Mouse (Mus musculus): ENCODE results near the gene Apbb1. TPM values are rescaled to one million over a fixed set of nuclear protein-coding genes. Genes with fewer than 3 reads are reported as not detected.

The Apbb1 gene
- polyA plus RNA-seq, 1 experiment from 2014 or later, result 36.6 TPM

- Histone ChIP-seq H3K27ac (no peak overlapping the region), H3K27me3 (replicated peaks) (no peaks in the 10 kb centered on the region), H3K4me1 (replicated peaks) (no peaks in the 10 kb centered on the region), H3K9me3 (no peaks in the 10 kb centered on the region), H3K36me3 (no peaks in the 10 kb centered on the region), H3K4me3 (replicated peaks) (no peak overlapping the region), H3K4me2 (replicated peaks) (no peak overlapping the region), H3K9ac (no peak overlapping the region)
- WGBS, result 6% methylated on average over 5 of the region's 5 CpGs
- ATAC-seq, result peak; percentile 70
These were observed 66.3 kb downstream of the Apbb1 start for GRCm38 (mm10) chr7:105515178-105515577.

GRCm38 (mm10) chr7:105514561-105514960, 66.9 kb downstream of the Apbb1 start:
- Histone ChIP-seq H3K4me1 (replicated peaks) (no peaks in the 10 kb centered on the region), H3K9ac (no peak overlapping the region), H3K27me3 (replicated peaks) (no peaks in the 10 kb centered on the region), H3K4me2 (replicated peaks) (no peak overlapping the region), H3K9me3 (no peaks in the 10 kb centered on the region), H3K27ac (no peak overlapping the region), H3K4me3 (replicated peaks) (no peak overlapping the region), H3K36me3 (no peaks in the 10 kb centered on the region)
- 36% methylated on average over 5 of the region's 5 CpGs for WGBS
- no peak for ATAC-seq

- no peaks in the 10 kb centered on the region for H3K36me3 ChIP-seq
- H3K4me3 ChIP-seq (replicated peaks), result no peak overlapping the region
- H3K27me3 ChIP-seq (replicated peaks), result no peaks in the 10 kb centered on the region
- H3K4me1 ChIP-seq (replicated peaks), result no peaks in the 10 kb centered on the region
- no peak overlapping the region for H3K27ac ChIP-seq
- no peak overlapping the region for H3K4me2 ChIP-seq (replicated peaks)
- WGBS, result 52% methylated on average over 5 of the region's 5 CpGs
- no peak for ATAC-seq
- no peaks in the 10 kb centered on the region for H3K9me3 ChIP-seq
- H3K9ac ChIP-seq, result no peak overlapping the region
These were observed 67.6 kb downstream of the Apbb1 start for GRCm38 (mm10) chr7:105513845-105514291.

GRCm38 (mm10) chr7:105510143-105510542, 71.3 kb downstream of the Apbb1 start:
- Histone ChIP-seq H3K27ac (no peak overlapping the region), H3K9ac (no peak overlapping the region)
- WGBS, result 81% methylated on average over 5 of the region's 5 CpGs

More at GRCm38 (mm10) chr7:105510143-105510542, 71.3 kb downstream of the Apbb1 start:
- Histone ChIP-seq H3K4me2 (replicated peaks) (no peak overlapping the region), H3K27me3 (replicated peaks) (no peaks in the 10 kb centered on the region), H3K4me1 (replicated peaks) (no peaks in the 10 kb centered on the region), H3K4me3 (replicated peaks) (no peak overlapping the region), H3K36me3 (no peaks in the 10 kb centered on the region), H3K9me3 (no peaks in the 10 kb centered on the region)
- no peak for ATAC-seq

Other genes starting within 250 kb of the Apbb1 start
- gene Olfr690, start 247.5 kb downstream of the Apbb1 start, polyA plus RNA-seq (2015; fragmentation: Nextera tagmentation; extraction: Ambion mirVana), result not detected in 2 replicates
- not detected in 2 replicates for gene Olfr691, start 239.4 kb downstream of the Apbb1 start, polyA plus RNA-seq (2015; fragmentation: Nextera tagmentation; extraction: Ambion mirVana)
- not detected in 2 replicates for gene Olfr692, start 213.4 kb downstream of the Apbb1 start, polyA plus RNA-seq (2015; fragmentation: Nextera tagmentation; extraction: Ambion mirVana)
- gene Gm5901, start 206.6 kb downstream of the Apbb1 start, polyA plus RNA-seq (2015; fragmentation: Nextera tagmentation; extraction: Ambion mirVana), result not detected in 2 replicates
- gene Fam160a2, start 181.6 kb downstream of the Apbb1 start, polyA plus RNA-seq (2015; fragmentation: Nextera tagmentation; extraction: Ambion mirVana), result 39.6 and 45.9 TPM in 2 replicates
- not detected in 2 replicates for gene Cnga4, start 177.1 kb downstream of the Apbb1 start, polyA plus RNA-seq (2015; fragmentation: Nextera tagmentation; extraction: Ambion mirVana)
- 0.08 and 0.24 TPM in 2 replicates for gene Cckbr, start 155.9 kb downstream of the Apbb1 start, polyA plus RNA-seq (2015; fragmentation: Nextera tagmentation; extraction: Ambion mirVana)
- gene Cavin3, start 99.4 kb downstream of the Apbb1 start, polyA plus RNA-seq (2015; fragmentation: Nextera tagmentation; extraction: Ambion mirVana), result 93.1 and 95.0 TPM in 2 replicates
- gene Smpd1, start 27.3 kb downstream of the Apbb1 start, polyA plus RNA-seq (2015; fragmentation: Nextera tagmentation; extraction: Ambion mirVana), result 29.0 and 29.4 TPM in 2 replicates
- gene Hpx, start 18.5 kb upstream of the Apbb1 start, polyA plus RNA-seq (2015; fragmentation: Nextera tagmentation; extraction: Ambion mirVana), result 3.8 and 4.8 TPM in 2 replicates
- 21.4 and 24.7 TPM in 2 replicates for gene Trim3, start 51.9 kb upstream of the Apbb1 start, polyA plus RNA-seq (2015; fragmentation: Nextera tagmentation; extraction: Ambion mirVana)
- 203 and 227 TPM in 2 replicates for gene Timm10b, start 58.4 kb upstream of the Apbb1 start, polyA plus RNA-seq (2015; fragmentation: Nextera tagmentation; extraction: Ambion mirVana)
- gene Arfip2, start 58.8 kb upstream of the Apbb1 start, polyA plus RNA-seq (2015; fragmentation: Nextera tagmentation; extraction: Ambion mirVana), result 66.0 and 72.7 TPM in 2 replicates
- gene Gm45799, start 58.9 kb upstream of the Apbb1 start, polyA plus RNA-seq (2015; fragmentation: Nextera tagmentation; extraction: Ambion mirVana), result 16.2 and 39.5 TPM in 2 replicates
- gene Dnhd1, start 69.2 kb upstream of the Apbb1 start, polyA plus RNA-seq (2015; fragmentation: Nextera tagmentation; extraction: Ambion mirVana), result 0.44 and 0.80 TPM in 2 replicates
- gene Ilk, start 154.9 kb upstream of the Apbb1 start, polyA plus RNA-seq (2015; fragmentation: Nextera tagmentation; extraction: Ambion mirVana), result 313 and 320 TPM in 2 replicates
- gene Rrp8, start 155.7 kb upstream of the Apbb1 start, polyA plus RNA-seq (2015; fragmentation: Nextera tagmentation; extraction: Ambion mirVana), result 32.4 and 34.4 TPM in 2 replicates
- 134 and 140 TPM in 2 replicates for gene Taf10, start 162.7 kb upstream of the Apbb1 start, polyA plus RNA-seq (2015; fragmentation: Nextera tagmentation; extraction: Ambion mirVana)
- gene Tpp1, start 170.6 kb upstream of the Apbb1 start, polyA plus RNA-seq (2015; fragmentation: Nextera tagmentation; extraction: Ambion mirVana), result 109 TPM in 2 replicates
- gene Dchs1, start 206.0 kb upstream of the Apbb1 start, polyA plus RNA-seq (2015; fragmentation: Nextera tagmentation; extraction: Ambion mirVana), result 8.2 and 8.3 TPM in 2 replicates
- 372 and 398 TPM in 2 replicates for gene Mrpl17, start 229.4 kb upstream of the Apbb1 start, polyA plus RNA-seq (2015; fragmentation: Nextera tagmentation; extraction: Ambion mirVana)